Mouse (Mus musculus): Measurements from ENCODE around the gene Polr3g.
"Not testable (repeated sequence)": the region's sequence is repeated elsewhere in the genome, so short reads cannot be mapped to it uniquely, and the experiment has no call there.

Polr3g gene

GRCm38 (mm10) chr13:81684884-81685283, 25.9 kb downstream of the Polr3g start:
- no peak for DNase-seq

GRCm38 (mm10) chr13:81684258-81684657, 26.6 kb downstream of the Polr3g start:
- DNase-seq: no peak

GRCm38 (mm10) chr13:81683107-81683506, 27.7 kb downstream of the Polr3g start:
- DNase-seq: no peak

- no peak for DNase-seq
Measured at GRCm38 (mm10) chr13:81675333-81675732, 35.5 kb downstream of the Polr3g start.

- DNase-seq: no peak
Measured at GRCm38 (mm10) chr13:81667713-81668112, 43.1 kb downstream of the Polr3g start.

GRCm38 (mm10) chr13:81664331-81664698, 46.5 kb downstream of the Polr3g start:
- DNase-seq: no peak

- DNase-seq: no peak
Measured at GRCm38 (mm10) chr13:81663566-81664330, 47.1 kb downstream of the Polr3g start.

GRCm38 (mm10) chr13:81658053-81658752, 52.6 kb downstream of the Polr3g start:
- DNase-seq: no peak

GRCm38 (mm10) chr13:81657351-81658052, 53.3 kb downstream of the Polr3g start, which contains the start of gene Lysmd3:
Gene Lysmd3 (plus strand): TSS chr13:81657663.
- peak; percentile 96 for DNase-seq

GRCm38 (mm10) chr13:81657008-81657350, 53.8 kb downstream of the Polr3g start:
- DNase-seq: no peak

- DNase-seq: peak; percentile 49
Measured at GRCm38 (mm10) chr13:81656091-81656850, 54.5 kb downstream of the Polr3g start.

GRCm38 (mm10) chr13:81650382-81650781, 60.4 kb downstream of the Polr3g start:
- DNase-seq: not testable (repeated sequence)

- DNase-seq: no peak
Measured at GRCm38 (mm10) chr13:81646348-81646747, 64.5 kb downstream of the Polr3g start.

- no peak for DNase-seq
Measured at GRCm38 (mm10) chr13:81644047-81644565, 66.7 kb downstream of the Polr3g start.

- no peak for DNase-seq
Measured at GRCm38 (mm10) chr13:81642491-81643149, 68.2 kb downstream of the Polr3g start.

GRCm38 (mm10) chr13:81641289-81642045, 69.3 kb downstream of the Polr3g start:
- peak; percentile 78 for DNase-seq

- no peak for DNase-seq
Measured at GRCm38 (mm10) chr13:81640881-81641280, 69.9 kb downstream of the Polr3g start.

- DNase-seq: no peak
Measured at GRCm38 (mm10) chr13:81639624-81640023, 71.2 kb downstream of the Polr3g start.

- peak; percentile 99 for DNase-seq
Measured at GRCm38 (mm10) chr13:81632720-81633415, 77.9 kb downstream of the Polr3g start, which contains the start of gene Adgrv1. Gene Adgrv1 (minus strand): TSS chr13:81633154.

GRCm38 (mm10) chr13:81630566-81630965, 80.2 kb downstream of the Polr3g start:
- peak; percentile 40 for DNase-seq

- peak; percentile 93 for DNase-seq
Measured at GRCm38 (mm10) chr13:81629395-81629794, 81.4 kb downstream of the Polr3g start.

All from retina, postnatal 1 day (tissue).